Mouse (Mus musculus): ENCODE data around the gene Lnx1. TPM values are rescaled to one million over a fixed set of nuclear protein-coding genes. Genes with fewer than 3 reads are reported as not detected.
A peak's percentile ranks its signal among the peaks of the same experiment; 100 is the strongest.

Gene Lnx1
- 7.4 and 10.5 TPM in 2 replicates for polyA plus RNA-seq (2011; ENCODE audit: insufficient read depth, insufficient read length, low read depth, missing spikeins)

GRCm38 (mm10) chr5:74702766-74703165, at the start of gene Lnx1:
Gene Lnx1, minus strand, starts transcription at chr5:74702912.
- Histone ChIP-seq H3K9ac (ENCODE audit: low read depth, poor library complexity, severe bottlenecking) (no peak within 1 kb of the TSS), H3K4me1 (ENCODE audit: control insufficient read depth, insufficient read depth, low read length) (peaks cover 8% of the 10 kb centered on the region), H3K4me3 (ENCODE audit: low read depth, low read length) (peak within 1 kb of the TSS; percentile 47; the same call in 1 of the 2 replicates), H3K36me3 (ENCODE audit: control insufficient read depth, insufficient read depth, low read length, poor library complexity, severe bottlenecking) (no peaks in the 10 kb centered on the region), H3K9me3 (replicated peaks; ENCODE audit: control insufficient read depth, insufficient read depth, low read length, poor library complexity, severe bottlenecking) (no peaks in the 10 kb centered on the region), H3K27ac (ENCODE audit: insufficient read depth, low read length) (peak within 1 kb of the TSS; percentile 54), H3K27me3 (ENCODE audit: control insufficient read depth, insufficient read depth, low read length, poor library complexity, severe bottlenecking) (no peaks in the 10 kb centered on the region)
- no peak for TF ChIP-seq CTCF (IDR thresholded peaks at IDR 0.05; ENCODE audit: low read depth, low read length)
- TF ChIP-seq POLR2A (IDR thresholded peaks at IDR 0.05; ENCODE audit: insufficient read depth, low read length) = peak; percentile 27
- no peak for TF ChIP-seq EP300 (IDR thresholded peaks at IDR 0.05; ENCODE audit: insufficient read depth, low read depth, low read length)

GRCm38 (mm10) chr5:74750501-74750900, 47.8 kb upstream of the Lnx1 start:
- no peaks in the 10 kb centered on the region for H3K27me3 ChIP-seq (ENCODE audit: control insufficient read depth, insufficient read depth, low read length, poor library complexity, severe bottlenecking)

GRCm38 (mm10) chr5:74747476-74747875, 44.8 kb upstream of the Lnx1 start:
- Histone ChIP-seq H3K27ac (ENCODE audit: insufficient read depth, low read length) (no peak overlapping the region), H3K27me3 (ENCODE audit: control insufficient read depth, insufficient read depth, low read length, poor library complexity, severe bottlenecking) (no peaks in the 10 kb centered on the region), H3K9ac (ENCODE audit: low read depth, poor library complexity, severe bottlenecking) (no peak overlapping the region), H3K9me3 (replicated peaks; ENCODE audit: control insufficient read depth, insufficient read depth, low read length, poor library complexity, severe bottlenecking) (no peaks in the 10 kb centered on the region), H3K36me3 (ENCODE audit: control insufficient read depth, insufficient read depth, low read length, poor library complexity, severe bottlenecking) (no peaks in the 10 kb centered on the region), H3K4me1 (ENCODE audit: control insufficient read depth, insufficient read depth, low read length) (no peaks in the 10 kb centered on the region), H3K4me3 (ENCODE audit: low read depth, low read length) (no peak overlapping the region)
- no peak for TF ChIP-seq POLR2A (IDR thresholded peaks at IDR 0.05; ENCODE audit: insufficient read depth, low read length)
- TF ChIP-seq CTCF (IDR thresholded peaks at IDR 0.05; ENCODE audit: low read depth, low read length) = no peak
- TF ChIP-seq EP300 (IDR thresholded peaks at IDR 0.05; ENCODE audit: insufficient read depth, low read depth, low read length) = no peak

More at GRCm38 (mm10) chr5:74750501-74750900, 47.8 kb upstream of the Lnx1 start:
- Histone ChIP-seq H3K4me3 (ENCODE audit: low read depth, low read length) (no peak overlapping the region), H3K27ac (ENCODE audit: insufficient read depth, low read length) (no peak overlapping the region), H3K36me3 (ENCODE audit: control insufficient read depth, insufficient read depth, low read length, poor library complexity, severe bottlenecking) (no peaks in the 10 kb centered on the region), H3K9me3 (replicated peaks; ENCODE audit: control insufficient read depth, insufficient read depth, low read length, poor library complexity, severe bottlenecking) (no peaks in the 10 kb centered on the region), H3K9ac (ENCODE audit: low read depth, poor library complexity, severe bottlenecking) (no peak overlapping the region), H3K4me1 (ENCODE audit: control insufficient read depth, insufficient read depth, low read length) (no peaks in the 10 kb centered on the region)
- TF ChIP-seq EP300 (IDR thresholded peaks at IDR 0.05; ENCODE audit: insufficient read depth, low read depth, low read length) (no peak), CTCF (IDR thresholded peaks at IDR 0.05; ENCODE audit: low read depth, low read length) (no peak), POLR2A (IDR thresholded peaks at IDR 0.05; ENCODE audit: insufficient read depth, low read length) (no peak)

GRCm38 (mm10) chr5:74740951-74741350, 38.2 kb upstream of the Lnx1 start:
- no peak overlapping the region for H3K9ac ChIP-seq (ENCODE audit: low read depth, poor library complexity, severe bottlenecking)
- H3K9me3 ChIP-seq (replicated peaks; ENCODE audit: control insufficient read depth, insufficient read depth, low read length, poor library complexity, severe bottlenecking) = no peaks in the 10 kb centered on the region
- H3K36me3 ChIP-seq (ENCODE audit: control insufficient read depth, insufficient read depth, low read length, poor library complexity, severe bottlenecking) = no peaks in the 10 kb centered on the region
- no peaks in the 10 kb centered on the region for H3K27me3 ChIP-seq (ENCODE audit: control insufficient read depth, insufficient read depth, low read length, poor library complexity, severe bottlenecking)
- H3K27ac ChIP-seq (ENCODE audit: insufficient read depth, low read length) = no peak overlapping the region
- no peak for TF ChIP-seq EP300 (IDR thresholded peaks at IDR 0.05; ENCODE audit: insufficient read depth, low read depth, low read length)
- TF ChIP-seq CTCF (IDR thresholded peaks at IDR 0.05; ENCODE audit: low read depth, low read length) = no peak
- no peak for TF ChIP-seq POLR2A (IDR thresholded peaks at IDR 0.05; ENCODE audit: insufficient read depth, low read length)
- H3K4me3 ChIP-seq (ENCODE audit: low read depth, low read length) = no peak overlapping the region
- peaks cover 11% of the 10 kb centered on the region for H3K4me1 ChIP-seq (ENCODE audit: control insufficient read depth, insufficient read depth, low read length)

- Histone ChIP-seq H3K9ac (ENCODE audit: low read depth, poor library complexity, severe bottlenecking) (no peak overlapping the region), H3K9me3 (replicated peaks; ENCODE audit: control insufficient read depth, insufficient read depth, low read length, poor library complexity, severe bottlenecking) (no peaks in the 10 kb centered on the region), H3K27me3 (ENCODE audit: control insufficient read depth, insufficient read depth, low read length, poor library complexity, severe bottlenecking) (no peaks in the 10 kb centered on the region), H3K27ac (ENCODE audit: insufficient read depth, low read length) (no peak overlapping the region), H3K4me3 (ENCODE audit: low read depth, low read length) (no peak overlapping the region), H3K4me1 (ENCODE audit: control insufficient read depth, insufficient read depth, low read length) (peaks cover 14% of the 10 kb centered on the region), H3K36me3 (ENCODE audit: control insufficient read depth, insufficient read depth, low read length, poor library complexity, severe bottlenecking) (no peaks in the 10 kb centered on the region)
- TF ChIP-seq CTCF (IDR thresholded peaks at IDR 0.05; ENCODE audit: low read depth, low read length) (no peak), EP300 (IDR thresholded peaks at IDR 0.05; ENCODE audit: insufficient read depth, low read depth, low read length) (no peak), POLR2A (IDR thresholded peaks at IDR 0.05; ENCODE audit: insufficient read depth, low read length) (no peak)
Observed at GRCm38 (mm10) chr5:74739435-74739834, 36.7 kb upstream of the Lnx1 start.

- H3K27ac ChIP-seq (ENCODE audit: insufficient read depth, low read length) = no peak overlapping the region
- TF ChIP-seq POLR2A (IDR thresholded peaks at IDR 0.05; ENCODE audit: insufficient read depth, low read length) = no peak
- peak; percentile 12 for TF ChIP-seq CTCF (IDR thresholded peaks at IDR 0.05; ENCODE audit: low read depth, low read length)
- peak; percentile 91 for TF ChIP-seq EP300 (IDR thresholded peaks at IDR 0.05; ENCODE audit: insufficient read depth, low read depth, low read length)
- H3K4me1 ChIP-seq (ENCODE audit: control insufficient read depth, insufficient read depth, low read length) = peaks cover 14% of the 10 kb centered on the region
Observed at GRCm38 (mm10) chr5:74738312-74738711, 35.6 kb upstream of the Lnx1 start.

More at GRCm38 (mm10) chr5:74738312-74738711, 35.6 kb upstream of the Lnx1 start:
- no peak overlapping the region for H3K4me3 ChIP-seq (ENCODE audit: low read depth, low read length)
- no peaks in the 10 kb centered on the region for H3K36me3 ChIP-seq (ENCODE audit: control insufficient read depth, insufficient read depth, low read length, poor library complexity, severe bottlenecking)
- no peak overlapping the region for H3K9ac ChIP-seq (ENCODE audit: low read depth, poor library complexity, severe bottlenecking)
- no peaks in the 10 kb centered on the region for H3K27me3 ChIP-seq (ENCODE audit: control insufficient read depth, insufficient read depth, low read length, poor library complexity, severe bottlenecking)
- H3K9me3 ChIP-seq (replicated peaks; ENCODE audit: control insufficient read depth, insufficient read depth, low read length, poor library complexity, severe bottlenecking) = no peaks in the 10 kb centered on the region

Measured in ES-Bruce4 (cell line).